18 mouse cellular contexts compared by ENCODE assay signal in genomic region chrX:13661063-13661462, GRCm38 (mm10). TPM values are rescaled to one million over a fixed set of nuclear protein-coding genes. Genes with fewer than 3 reads are reported as not detected.
DNase-seq lines count a peak whose midpoint lies in the region.
"Had no signal": no experiment of that assay in that cellular context is flagged by ENCODE, and none has a peak within 500 bp of the region (broad histone marks: within the 10 kb centered on the region; RNA-seq: fewer than 3 reads in every experiment).

TSS of gene Gpr82 (plus strand) at chrX:13661363.

- no peak for DNase-seq in gonadal fat pad, adult 2 months (ENCODE audit: low read depth)
- no peak for DNase-seq in Muller cell, postnatal 12 days (ENCODE audit: inconsistent ontology term)
- DNase-seq: adrenal gland, adult 2 months; adrenal gland, adult 8-10 months; adrenal gland, postnatal 10 days; adrenal gland, postnatal 14 days; adrenal gland, postnatal 25 days; adrenal gland, postnatal 36 days; B cell, adult 2 months; cerebellum, adult 11 months; cerebellum, adult 11-12 months; cerebellum, adult 18-20 months; cerebellum, adult 2 months; cerebellum, adult 8-10 months had no signal

RNA-seq across cellular contexts. Expression of gene Gpr82, which starts in this region (rescaled TPM):
- 8.4 and 10.7 TPM in 2 replicates for polyA plus RNA-seq in gonadal fat pad, adult 2 months (2012; rRNA removed)
- polyA plus RNA-seq: adrenal gland, adult 2 months; brain, embryonic 14.5 days; C2C12; cerebellum, adult 2 months; G1E; Patski had no signal
